17 mouse cellular contexts compared by ENCODE assay signal in genomic region chr2:24453206-24453605, GRCm38 (mm10). TPM values are rescaled to one million over a fixed set of nuclear protein-coding genes. Genes with fewer than 3 reads are reported as not detected.
DNase-seq lines count a peak whose midpoint lies in the region; ATAC-seq lines count a peak whose summit lies in the region.
"Had no signal": no experiment of that assay in that cellular context is flagged by ENCODE, and none has a peak within 500 bp of the region (broad histone marks: within the 10 kb centered on the region; RNA-seq: fewer than 3 reads in every experiment).

No protein-coding gene starts in this region.

- H3K4me2 ChIP-seq in kidney, embryonic 15.5 days: no peak overlapping the region; the same call in 1 of the 2 replicates
- H3K4me2 ChIP-seq: forebrain, embryonic 15.5 days; limb, embryonic 12.5 days; stomach, embryonic 15.5 days had no signal

- WGBS in kidney, embryonic 15.5 days: 47% methylated on average over 5 of the region's 5 CpGs

- no peaks in the 10 kb centered on the region for H3K9me3 ChIP-seq in kidney, embryonic 15.5 days (replicated peaks)
- H3K9me3 ChIP-seq: forebrain, embryonic 15.5 days; limb, embryonic 12.5 days; megakaryocyte, embryonic 14.5 days; stomach, embryonic 15.5 days had no signal

- no peak overlapping the region for H3K4me3 ChIP-seq in kidney, embryonic 15.5 days (replicated peaks)
- H3K4me3 ChIP-seq: forebrain, embryonic 15.5 days; limb, embryonic 12.5 days; megakaryocyte, embryonic 14.5 days; stomach, embryonic 15.5 days had no signal

- peaks cover 52% of the 10 kb centered on the region for H3K4me1 ChIP-seq in kidney, embryonic 15.5 days
- H3K4me1 ChIP-seq: forebrain, embryonic 15.5 days; limb, embryonic 12.5 days; megakaryocyte, embryonic 14.5 days had no signal

- DNase-seq in urinary bladder, postnatal 14 days (ENCODE audit: low spot score): peak; percentile 11
- DNase-seq in urinary bladder, postnatal 25 days (ENCODE audit: low spot score): no peak
- peak; percentile 20 for DNase-seq in gastrocnemius, postnatal 10 days
- no peak for DNase-seq in retina, embryonic 14.5 days (ENCODE audit: low spot score)
- no peak for DNase-seq in spleen, postnatal 4 days (ENCODE audit: low spot score in 2 of 2)
- no peak for DNase-seq in ovary, adult 18-20 months (ENCODE audit: low spot score)
- no peak for DNase-seq in adrenal gland, postnatal 36 days
- DNase-seq: cerebellum, adult 18-20 months; lung, adult 2 months had no signal

- ATAC-seq in kidney, embryonic 15.5 days (replicated peaks; ENCODE audit: low FRiP score): peak; percentile 55
- ATAC-seq: forebrain, embryonic 15.5 days; hindbrain, embryonic 16.5 days had no signal

- no peak overlapping the region for H3K9ac ChIP-seq in kidney, embryonic 15.5 days
- H3K9ac ChIP-seq: forebrain, embryonic 15.5 days; limb, embryonic 12.5 days; stomach, embryonic 15.5 days had no signal

- peak overlapping the region; percentile 84 for H3K27ac ChIP-seq in kidney, embryonic 15.5 days
- H3K27ac ChIP-seq: forebrain, embryonic 15.5 days; limb, embryonic 12.5 days; stomach, embryonic 15.5 days had no signal

- peaks cover 17% of the 10 kb centered on the region; the same call in 1 of the 2 replicates for H3K36me3 ChIP-seq in kidney, embryonic 15.5 days
- H3K36me3 ChIP-seq: forebrain, embryonic 15.5 days; limb, embryonic 12.5 days; stomach, embryonic 15.5 days had no signal

- no peaks in the 10 kb centered on the region for H3K27me3 ChIP-seq in kidney, embryonic 15.5 days
- H3K27me3 ChIP-seq: forebrain, embryonic 15.5 days; stomach, embryonic 15.5 days had no signal

RNA-seq across cellular contexts. Expression of gene Pax8, which starts 22.2 kb away (rescaled TPM):
- total RNA-seq in gastrocnemius, postnatal 10 days (2021): not detected
- polyA plus RNA-seq in kidney, embryonic 15.5 days (2015; fragmentation: Nextera tagmentation; extraction: Ambion mirVana): 127 and 129 TPM in 2 replicates
- total RNA-seq in adrenal gland, postnatal 36 days (2021): not detected
- total RNA-seq: granulocyte monocyte progenitor cell, adult 5-6 weeks; layer of hippocampus, postnatal 14 days had no signal
- polyA plus RNA-seq: limb, embryonic 12.5 days; lung, adult 2 months had no signal

Comparison
In these comparisons a context has a peak if more than half of its experiments do, and no peak if none do; other contexts are left out.
1. DNase-seq: peak in urinary bladder, postnatal 14 days (single experiment) and gastrocnemius, postnatal 10 days (single experiment); none in urinary bladder, postnatal 25 days (single experiment), retina, embryonic 14.5 days (single experiment), spleen, postnatal 4 days (0 of 2), ovary, adult 18-20 months (single experiment) and adrenal gland, postnatal 36 days (0 of 2).